Mouse (Mus musculus): ENCODE measurements around the gene Gpx3. TPM values are rescaled to one million over a fixed set of nuclear protein-coding genes. Genes with fewer than 3 reads are reported as not detected.

Gene Gpx3
- polyA plus RNA-seq, 1 experiment from 2014 or later, result 121 TPM

DNA sequence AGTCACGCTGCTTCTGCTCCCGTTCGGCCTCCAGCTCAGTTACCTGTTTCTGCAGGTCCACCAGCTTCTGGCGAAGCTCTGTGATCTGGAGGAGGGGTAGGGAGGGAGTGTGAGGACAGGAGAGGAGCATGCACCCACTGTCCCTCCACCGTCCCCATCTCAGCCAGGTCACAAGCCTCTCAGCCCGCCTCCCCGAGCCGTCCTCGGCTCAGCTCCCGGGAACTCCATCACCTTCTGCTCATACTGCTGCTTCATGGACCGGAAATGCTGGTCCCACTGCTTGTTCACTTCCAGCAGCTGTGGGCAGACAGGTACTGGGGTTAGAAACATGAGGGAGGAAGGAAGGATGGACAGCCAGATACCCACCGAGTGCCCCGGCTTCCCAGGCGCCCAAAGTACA, 21.9 kb downstream of the Gpx3 start:
- Histone ChIP-seq H3K9me3 (no peaks in the 10 kb centered on the region), H3K27me3 (ENCODE audit: insufficient read depth, poor library complexity, severe bottlenecking) (no peaks in the 10 kb centered on the region), H3K4me1 (replicated peaks) (peaks cover 16% of the 10 kb centered on the region), H3K36me3 (peaks cover 85% of the 10 kb centered on the region), H3K27ac (no peak overlapping the region), H3K4me3 (no peak overlapping the region)
- 90% methylated on average over 14 of the region's 14 CpGs for WGBS
- no peak for DNase-seq (ENCODE audit: low spot score)

DNA sequence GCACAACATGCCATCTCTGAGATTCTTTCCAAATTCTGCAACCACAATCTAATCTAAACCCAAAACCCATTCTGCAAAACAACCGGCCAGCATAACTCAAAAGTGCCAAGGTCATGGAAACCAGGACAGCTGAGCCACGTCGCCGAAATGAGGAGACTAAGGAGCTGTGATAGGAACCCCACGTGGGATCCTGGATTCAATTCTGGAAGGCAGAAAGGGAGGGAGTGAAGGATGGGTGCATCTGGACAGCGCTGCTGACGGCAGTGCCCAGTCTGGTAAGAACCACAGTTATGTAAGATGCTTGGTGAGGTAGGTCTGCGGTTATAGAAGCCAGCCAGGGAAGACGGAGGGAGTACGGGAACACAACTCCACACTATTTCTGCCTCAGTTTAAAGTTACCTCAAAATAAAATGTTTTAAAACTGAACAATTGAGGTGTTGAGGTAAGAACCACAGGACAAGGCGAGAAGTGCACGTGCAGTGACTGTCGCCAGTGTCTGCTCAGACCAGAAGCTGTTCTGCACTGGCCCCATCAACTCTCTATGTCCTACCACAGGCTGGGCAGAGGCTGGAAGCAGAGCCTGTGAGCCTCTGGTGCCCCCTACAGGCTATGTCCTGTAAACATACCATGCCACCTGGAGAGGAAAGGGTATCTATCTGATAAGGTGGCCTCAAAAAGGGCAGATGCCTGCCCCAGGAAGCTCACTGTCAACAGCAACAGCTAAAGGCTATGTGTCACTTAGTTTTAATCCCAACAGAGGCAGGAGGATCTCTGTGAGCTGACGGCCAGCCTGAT, 25.3 kb downstream of the Gpx3 start:
- no peaks in the 10 kb centered on the region for H3K9me3 ChIP-seq
- H3K36me3 ChIP-seq, result peaks cover 69% of the 10 kb centered on the region
- H3K4me3 ChIP-seq, result no peak overlapping the region
- H3K27ac ChIP-seq, result no peak overlapping the region
- 84% methylated on average over 14 of the region's 14 CpGs for WGBS
- no peaks in the 10 kb centered on the region for H3K27me3 ChIP-seq (ENCODE audit: insufficient read depth, poor library complexity, severe bottlenecking)
- DNase-seq (ENCODE audit: low spot score), result peak; percentile 64
- H3K4me1 ChIP-seq (replicated peaks), result no peaks in the 10 kb centered on the region

DNA sequence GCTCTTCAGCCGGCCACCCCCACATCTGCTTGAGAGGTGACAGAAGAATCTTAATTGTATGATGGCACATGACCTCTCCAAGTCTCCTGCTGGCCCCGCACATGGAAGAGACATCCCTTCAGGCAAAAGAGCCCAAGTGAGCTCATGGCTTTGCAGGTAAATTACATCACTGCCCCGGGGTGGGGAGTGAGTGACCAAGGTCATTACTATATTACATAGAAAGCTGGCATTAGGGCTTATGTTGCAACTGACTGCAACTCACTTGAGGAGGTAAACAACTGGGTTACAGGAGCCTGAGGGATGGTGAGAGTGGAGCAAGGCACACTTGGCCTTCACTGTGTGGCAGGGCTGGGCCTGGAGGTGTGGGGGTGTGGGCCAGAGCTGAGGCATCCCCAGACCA, 26.0 kb downstream of the Gpx3 start:
- H3K36me3 ChIP-seq, result peaks cover 68% of the 10 kb centered on the region
- H3K27me3 ChIP-seq (ENCODE audit: insufficient read depth, poor library complexity, severe bottlenecking), result no peaks in the 10 kb centered on the region
- no peaks in the 10 kb centered on the region for H3K4me1 ChIP-seq (replicated peaks)
- no peaks in the 10 kb centered on the region for H3K9me3 ChIP-seq
- no peak for DNase-seq (ENCODE audit: low spot score)
- H3K4me3 ChIP-seq, result no peak overlapping the region
- 89% methylated on average over 3 of the region's 3 CpGs for WGBS
- H3K27ac ChIP-seq, result no peak overlapping the region

DNA sequence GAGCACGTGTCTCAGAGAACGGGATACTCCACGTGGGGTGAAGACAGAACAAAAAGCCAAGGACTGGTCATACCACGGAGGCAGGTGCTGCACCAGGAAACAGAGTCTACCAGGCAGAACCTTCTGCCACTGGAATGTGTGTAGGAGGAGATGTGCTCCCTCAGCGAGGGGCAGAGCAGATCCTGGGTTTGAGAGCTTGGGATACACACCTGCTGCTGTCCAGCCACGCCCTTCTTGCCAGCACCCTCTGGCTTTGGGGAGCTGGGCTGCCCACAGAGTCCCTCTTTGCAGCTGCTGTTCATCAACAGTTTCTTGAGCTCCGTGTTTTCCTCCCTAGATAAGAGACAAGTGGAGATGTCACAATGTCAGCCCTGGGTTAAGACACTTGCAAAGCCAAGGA, 26.6 kb downstream of the Gpx3 start:
- H3K4me3 ChIP-seq, result no peak overlapping the region
- H3K4me1 ChIP-seq (replicated peaks), result no peaks in the 10 kb centered on the region
- WGBS, result 89% methylated on average over 7 of the region's 7 CpGs
- peaks cover 68% of the 10 kb centered on the region for H3K36me3 ChIP-seq
- H3K27me3 ChIP-seq (ENCODE audit: insufficient read depth, poor library complexity, severe bottlenecking), result no peaks in the 10 kb centered on the region
- H3K9me3 ChIP-seq, result no peaks in the 10 kb centered on the region
- H3K27ac ChIP-seq, result no peak overlapping the region
- DNase-seq (ENCODE audit: low spot score), result no peak

DNA sequence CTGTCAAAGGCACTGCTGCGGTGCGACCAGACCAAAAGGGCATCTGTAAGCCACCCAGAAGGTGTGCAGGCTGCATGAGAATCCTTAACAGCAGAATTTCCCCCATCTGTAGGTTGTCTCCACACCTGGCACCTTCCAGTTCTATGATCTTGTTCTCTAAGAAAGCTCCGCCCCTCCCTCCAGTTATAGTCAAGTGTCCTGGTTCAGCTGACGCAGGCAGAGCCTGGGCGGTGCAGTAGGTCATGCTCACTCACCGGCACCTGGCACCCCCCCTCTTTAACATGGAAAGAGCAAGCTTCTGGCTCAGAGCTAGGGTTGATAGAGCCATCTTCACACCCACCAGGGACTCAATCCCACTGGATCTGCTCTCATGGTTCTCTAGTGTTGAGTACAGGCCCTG, 27.0 kb downstream of the Gpx3 start:
- H3K9me3 ChIP-seq, result no peaks in the 10 kb centered on the region
- 93% methylated on average over 6 of the region's 6 CpGs for WGBS
- no peak overlapping the region for H3K4me3 ChIP-seq
- H3K27ac ChIP-seq, result no peak overlapping the region
- DNase-seq (ENCODE audit: low spot score), result no peak
- H3K27me3 ChIP-seq (ENCODE audit: insufficient read depth, poor library complexity, severe bottlenecking), result no peaks in the 10 kb centered on the region
- peaks cover 68% of the 10 kb centered on the region for H3K36me3 ChIP-seq
- H3K4me1 ChIP-seq (replicated peaks), result no peaks in the 10 kb centered on the region

DNA sequence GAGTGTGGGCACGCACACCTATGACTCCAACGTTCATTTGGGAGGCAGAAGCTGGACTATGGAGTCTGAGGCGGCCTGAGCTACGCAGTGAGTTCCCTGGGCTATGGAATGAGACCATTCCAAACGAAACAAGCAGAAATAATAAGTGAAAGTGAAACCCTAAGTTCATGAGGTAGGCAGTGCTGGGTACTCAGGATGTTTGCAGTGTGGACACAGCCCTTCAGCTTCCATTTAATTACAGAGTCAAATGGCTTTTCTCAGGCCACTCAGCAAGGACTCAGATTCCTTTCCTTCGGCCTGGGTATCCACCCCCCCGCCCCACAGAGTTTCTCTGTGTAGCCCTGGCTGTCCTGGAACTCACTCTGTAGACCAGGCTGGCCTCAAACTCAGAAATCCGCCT, 27.5 kb downstream of the Gpx3 start:
- 90% methylated on average over 8 of the region's 8 CpGs for WGBS
- H3K9me3 ChIP-seq, result no peaks in the 10 kb centered on the region
- peaks cover 64% of the 10 kb centered on the region for H3K36me3 ChIP-seq
- no peaks in the 10 kb centered on the region for H3K4me1 ChIP-seq (replicated peaks)
- H3K4me3 ChIP-seq, result no peak overlapping the region
- H3K27me3 ChIP-seq (ENCODE audit: insufficient read depth, poor library complexity, severe bottlenecking), result no peaks in the 10 kb centered on the region
- no peak for DNase-seq (ENCODE audit: low spot score)
- no peak overlapping the region for H3K27ac ChIP-seq

DNA sequence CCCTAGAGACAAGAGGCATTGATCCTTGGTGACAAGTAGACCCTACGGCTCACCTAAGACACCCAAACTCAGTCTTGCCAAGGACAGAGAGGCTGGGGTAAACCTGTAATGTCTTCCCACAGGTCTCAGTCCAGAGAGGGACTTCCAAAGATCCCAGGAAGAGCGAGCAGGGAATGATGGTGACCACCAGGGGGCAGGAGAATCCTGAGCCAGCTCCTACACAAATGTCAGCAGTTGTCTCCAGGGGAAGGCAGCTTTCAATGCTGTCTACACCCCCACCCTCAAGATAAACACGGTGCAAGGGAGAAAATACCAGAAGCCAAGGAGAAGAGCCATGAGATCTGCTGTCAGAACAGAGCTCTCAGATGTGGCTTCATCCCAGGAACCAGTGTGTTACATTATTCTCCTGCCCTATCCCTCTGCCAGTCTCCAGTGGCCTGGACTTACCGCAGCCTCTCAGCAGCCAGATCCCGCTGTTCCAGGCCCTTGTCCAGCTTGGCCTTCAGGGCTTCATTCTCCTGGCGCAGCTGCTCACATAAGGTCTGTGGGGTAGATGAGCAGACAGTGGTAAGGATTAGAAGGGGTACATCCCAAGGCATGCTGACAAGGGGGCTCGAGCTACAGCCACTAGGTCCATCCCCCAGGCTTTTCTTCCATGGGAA, 28.2 kb downstream of the Gpx3 start:
- 71% methylated on average over 7 of the region's 7 CpGs for WGBS
- Histone ChIP-seq H3K9me3 (no peaks in the 10 kb centered on the region), H3K27me3 (ENCODE audit: insufficient read depth, poor library complexity, severe bottlenecking) (no peaks in the 10 kb centered on the region), H3K36me3 (peaks cover 66% of the 10 kb centered on the region), H3K27ac (no peak overlapping the region), H3K4me3 (no peak overlapping the region), H3K4me1 (replicated peaks) (no peaks in the 10 kb centered on the region)
- DNase-seq (ENCODE audit: low spot score), result peak; percentile 49

DNA sequence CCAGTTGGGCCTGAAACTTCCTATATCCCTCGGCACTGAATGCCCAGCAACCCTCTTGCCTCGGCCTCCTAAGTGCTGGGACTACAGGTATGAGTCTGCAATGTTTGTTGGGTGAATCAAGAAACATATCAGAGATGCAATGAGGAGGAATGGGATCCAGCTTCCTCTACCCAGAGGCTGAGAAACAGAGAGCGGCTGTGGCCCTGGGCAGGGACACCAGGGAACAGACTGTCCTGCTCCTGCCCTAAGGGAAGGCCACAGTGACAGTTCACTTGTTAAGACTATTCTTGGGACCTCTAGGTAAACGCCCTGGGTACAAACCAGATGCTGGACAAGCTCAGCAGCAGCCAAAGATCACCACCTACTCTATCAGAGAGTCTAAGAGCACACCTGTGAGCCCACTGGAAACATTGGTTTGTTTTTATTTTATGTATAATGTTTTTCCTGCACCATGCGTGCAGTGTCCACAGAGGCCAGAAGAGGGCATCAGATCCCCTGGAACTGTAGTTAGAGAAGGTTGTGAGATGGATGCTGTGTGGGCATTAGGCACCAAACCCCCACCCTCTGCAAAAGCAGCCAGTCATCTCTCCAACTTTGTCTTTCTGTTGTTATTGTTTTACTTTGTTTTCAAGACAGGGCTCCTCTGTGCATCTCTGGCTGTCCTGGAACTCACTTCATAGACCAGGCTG, 29.3 kb downstream of the Gpx3 start:
- peak; percentile 31 for DNase-seq (ENCODE audit: low spot score)
- Histone ChIP-seq H3K27me3 (ENCODE audit: insufficient read depth, poor library complexity, severe bottlenecking) (no peaks in the 10 kb centered on the region), H3K4me3 (no peak overlapping the region), H3K27ac (no peak overlapping the region), H3K9me3 (no peaks in the 10 kb centered on the region), H3K4me1 (replicated peaks) (peaks cover 9% of the 10 kb centered on the region), H3K36me3 (peaks cover 66% of the 10 kb centered on the region)
- WGBS, result 65% methylated on average over 5 of the region's 5 CpGs

DNA sequence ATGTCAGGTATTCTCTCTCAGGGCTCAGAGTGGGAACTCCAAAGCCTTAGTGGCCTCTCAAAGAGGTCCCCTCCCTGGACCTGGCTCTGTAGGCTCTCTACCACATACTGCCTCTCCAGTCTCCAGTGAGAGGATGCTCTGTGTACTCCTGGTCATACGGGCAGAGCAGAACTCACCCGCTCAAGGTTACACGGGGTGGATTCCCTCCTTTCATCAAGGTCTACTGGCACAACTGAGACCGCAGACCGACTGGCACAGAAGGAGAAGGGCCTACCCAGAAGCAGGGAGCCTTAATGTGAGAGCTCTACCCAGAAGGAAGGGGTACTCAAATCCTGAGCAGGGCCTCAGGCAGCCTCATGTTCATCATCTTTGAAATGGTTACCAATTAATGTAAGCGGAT, 30.3 kb downstream of the Gpx3 start:
- Histone ChIP-seq H3K9me3 (no peaks in the 10 kb centered on the region), H3K36me3 (peaks cover 67% of the 10 kb centered on the region), H3K27ac (no peak overlapping the region), H3K4me1 (replicated peaks) (peaks cover 9% of the 10 kb centered on the region), H3K4me3 (no peak overlapping the region), H3K27me3 (ENCODE audit: insufficient read depth, poor library complexity, severe bottlenecking) (no peaks in the 10 kb centered on the region)
- DNase-seq (ENCODE audit: low spot score), result no peak
- 94% methylated on average over 6 of the region's 6 CpGs for WGBS

DNA sequence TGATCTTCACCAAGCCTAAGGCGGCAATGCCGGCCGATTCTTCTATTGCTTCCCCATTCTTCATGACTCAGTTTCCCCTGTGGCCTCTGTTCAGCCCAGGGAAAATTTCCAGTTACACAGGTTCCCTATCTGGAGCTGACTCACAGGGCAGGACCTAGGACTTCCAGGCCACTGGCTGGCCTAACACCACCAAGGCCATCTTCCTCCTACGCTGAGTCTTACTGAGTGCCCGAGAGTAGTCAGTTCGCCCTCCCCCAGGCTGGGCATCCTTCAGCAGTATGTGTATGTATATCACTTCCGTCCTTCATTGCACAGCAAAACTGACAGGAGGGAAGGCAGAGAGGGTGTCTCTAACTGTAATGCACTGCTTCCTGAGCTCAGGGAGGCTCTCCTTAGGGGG, 31.9 kb downstream of the Gpx3 start:
- Histone ChIP-seq H3K9me3 (no peaks in the 10 kb centered on the region), H3K36me3 (peaks cover 65% of the 10 kb centered on the region), H3K27ac (no peak overlapping the region), H3K4me1 (replicated peaks) (peaks cover 9% of the 10 kb centered on the region), H3K4me3 (no peak overlapping the region), H3K27me3 (ENCODE audit: insufficient read depth, poor library complexity, severe bottlenecking) (no peaks in the 10 kb centered on the region)
- DNase-seq (ENCODE audit: low spot score), result no peak
- WGBS, result 94% methylated on average over 7 of the region's 7 CpGs

DNA sequence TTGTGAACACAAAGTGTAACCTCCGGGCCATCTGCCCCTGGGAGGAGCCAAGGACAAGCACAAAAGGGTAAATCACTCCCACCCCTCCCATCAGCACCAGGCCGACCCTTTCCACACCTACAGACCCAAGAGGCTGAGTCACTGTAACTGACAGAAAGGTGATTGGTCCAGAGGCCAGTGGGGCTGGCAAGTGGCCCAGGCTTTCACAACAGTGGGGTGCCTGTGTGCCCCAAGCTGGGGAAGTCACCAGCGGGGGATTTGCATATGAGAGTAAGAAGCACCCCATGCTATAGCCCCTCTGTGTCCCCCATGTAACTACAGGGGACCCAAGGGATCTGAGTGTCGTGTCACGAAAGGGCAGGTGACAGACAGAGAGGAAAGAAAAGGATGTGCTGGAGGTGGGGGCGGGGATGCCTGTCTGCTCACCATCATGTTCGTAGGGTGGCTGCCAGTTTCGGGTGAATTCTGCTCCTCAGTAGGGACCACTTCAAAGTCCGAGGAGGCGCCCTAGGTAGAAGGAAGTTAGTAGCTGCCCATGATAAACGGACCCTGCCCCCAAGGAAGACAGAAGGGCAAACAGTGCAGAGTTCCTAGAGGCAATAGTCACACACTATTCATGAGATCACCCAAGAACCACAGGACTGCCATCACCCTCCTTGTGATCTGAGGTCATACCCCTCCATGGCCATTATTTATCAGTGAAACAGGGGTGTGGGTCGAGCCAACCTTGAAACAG, 34.0 kb downstream of the Gpx3 start:
- H3K4me1 ChIP-seq (replicated peaks), result peaks cover 20% of the 10 kb centered on the region
- DNase-seq (ENCODE audit: low spot score), result no peak
- H3K27me3 ChIP-seq (ENCODE audit: insufficient read depth, poor library complexity, severe bottlenecking), result no peaks in the 10 kb centered on the region
- peaks cover 59% of the 10 kb centered on the region for H3K36me3 ChIP-seq
- 38% methylated on average over 12 of the region's 12 CpGs for WGBS
- H3K27ac ChIP-seq, result peak overlapping the region; percentile 20
- H3K9me3 ChIP-seq, result no peaks in the 10 kb centered on the region
- H3K4me3 ChIP-seq, result no peak overlapping the region

DNA sequence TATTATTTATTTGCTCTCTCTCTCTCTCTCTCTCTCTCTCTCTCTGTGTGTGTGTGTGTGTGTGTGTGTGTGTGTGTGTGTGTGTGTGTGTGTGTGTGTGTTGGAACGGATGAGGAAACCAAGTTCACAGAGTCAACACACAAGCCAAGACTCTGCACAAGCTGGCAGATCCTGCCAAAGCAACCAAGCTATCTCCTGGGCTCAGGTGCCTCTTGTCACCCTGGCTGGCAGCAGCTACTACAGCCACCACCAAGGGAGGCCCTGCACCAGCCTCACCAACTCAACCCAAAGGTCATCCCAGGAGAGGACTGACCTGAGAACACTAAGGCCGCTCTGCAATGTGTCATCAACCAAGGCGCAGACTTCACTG, 34.5 kb downstream of the Gpx3 start:
- no peaks in the 10 kb centered on the region for H3K9me3 ChIP-seq
- DNase-seq (ENCODE audit: low spot score), result no peak
- H3K4me3 ChIP-seq, result no peak overlapping the region
- 88% methylated on average over 3 of the region's 3 CpGs for WGBS
- H3K36me3 ChIP-seq, result peaks cover 59% of the 10 kb centered on the region
- H3K27ac ChIP-seq, result no peak overlapping the region
- peaks cover 25% of the 10 kb centered on the region for H3K4me1 ChIP-seq (replicated peaks)
- no peaks in the 10 kb centered on the region for H3K27me3 ChIP-seq (ENCODE audit: insufficient read depth, poor library complexity, severe bottlenecking)
